Mouse (Mus musculus): ENCODE results near the gene Shmt2.

Gene Shmt2

GRCm38 (mm10) chr10:127471281-127471988 lies 50.8 kb downstream of the Shmt2 start:
- DNase-seq, result no peak
